Mouse (Mus musculus) liver, embryonic 11.5 days (tissue): ENCODE data around the gene Fam181a. TPM values are rescaled to one million over a fixed set of nuclear protein-coding genes. Genes with fewer than 3 reads are reported as not detected.

Source experiments
- ATAC-seq: fragments of 200-750 bp; cut with Nextera tagmentation; replicated peaks from 2 replicates; pipeline ENCODE4 v1.8.0; 2017; ENCODE audit warnings: moderate number of reproducible peaks, mild to moderate bottlenecking, moderate TSS enrichment, moderate library complexity; ENCODE audit not compliant: low FRiP score
- DNase-seq: peaks from one replicate; pipeline ENCODE4 v3.0.0-alpha.2; 2017; ENCODE audit warnings: low spot score
- H3K27ac ChIP-seq: fragments of 300-500 bp; sonication (generic); 2 replicates; pipeline ENCODE4 v1.5.1; 2014; ENCODE audit warnings: mild to moderate bottlenecking, low read depth, low read length, control low read depth
- H3K27me3 ChIP-seq: fragments of 300-500 bp; sonication (generic); replicated peaks from 2 replicates; pipeline ENCODE4 v1.6.1; 2014; ENCODE audit warnings: low read length, mixed read lengths; ENCODE audit not compliant: control insufficient read depth, insufficient read depth
- H3K36me3 ChIP-seq: fragments of 300-500 bp; sonication (generic); 2 replicates; pipeline ENCODE4 v1.6.1; 2014; ENCODE audit warnings: mild to moderate bottlenecking, low read length, moderate library complexity, mixed read lengths; ENCODE audit not compliant: control insufficient read depth, insufficient read depth
- H3K4me1 ChIP-seq: fragments of 300-500 bp; sonication (generic); replicated peaks from 2 replicates; pipeline ENCODE4 v1.6.1; 2014; ENCODE audit warnings: low read length, mixed read lengths; ENCODE audit not compliant: control insufficient read depth, insufficient read depth
- H3K4me2 ChIP-seq: fragments of 300-500 bp; sonication (generic); 2 replicates; pipeline ENCODE4 v1.6.1; 2014; ENCODE audit warnings: mild to moderate bottlenecking, control low read depth, moderate library complexity
- H3K4me3 ChIP-seq: fragments of 300-500 bp; sonication (generic); 2 replicates; pipeline ENCODE4 v1.5.1; 2014; ENCODE audit warnings: low read depth, low read length, control low read depth
- H3K9ac ChIP-seq: fragments of 300-500 bp; sonication (generic); 2 replicates; pipeline ENCODE4 v1.6.1; 2014; ENCODE audit warnings: low read depth, low read length, control low read depth
- H3K9me3 ChIP-seq: fragments of 300-500 bp; sonication (generic); 2 replicates; pipeline ENCODE4 v1.6.1; 2016; ENCODE audit warnings: low read length, inconsistent platforms, mixed read lengths; ENCODE audit not compliant: control insufficient read depth
- WGBS: fragments of 180-500 bp; shearing (Covaris S2); extraction: QIAGEN DNeasy Blood & Tissue Kit; methylation state at CpG from one replicate; pipeline ENCODE4 v1.1.7; 2014; 5-methylcytosine and 5-hydroxymethylcytosine counted together
- polyA plus RNA-seq: library from polyadenylated mRNA; unstranded; fragments of >200 nt; fragmentation: Nextera tagmentation; extraction: Ambion mirVana; gene quantifications from 2 replicates; pipeline ENCODE4 v1.2.1, GENCODE M21; 2014

The Fam181a gene
- polyA plus RNA-seq, 1 experiment from 2014 or later: not detected

GRCm38 (mm10) chr12:103306720-103307119, 4.1 kb upstream of the Fam181a start:
- ATAC-seq: no peak
- Histone ChIP-seq H3K4me1 (no peaks in the 10 kb centered on the region), H3K4me3 (no peak overlapping the region), H3K4me2 (no peak overlapping the region), H3K36me3 (no peaks in the 10 kb centered on the region), H3K9me3 (no peaks in the 10 kb centered on the region), H3K27me3 (no peaks in the 10 kb centered on the region), H3K27ac (no peak overlapping the region), H3K9ac (no peak overlapping the region)
- DNase-seq: no peak
- 21% methylated on average over 3 of the region's 3 CpGs for WGBS

- Histone ChIP-seq H3K36me3 (no peaks in the 10 kb centered on the region), H3K9ac (no peak overlapping the region), H3K4me2 (no peak overlapping the region), H3K4me3 (no peak overlapping the region), H3K27me3 (peaks cover 33% of the 10 kb centered on the region), H3K9me3 (no peaks in the 10 kb centered on the region), H3K4me1 (no peaks in the 10 kb centered on the region), H3K27ac (no peak overlapping the region)
- WGBS: 70% methylated on average over 8 of the region's 8 CpGs
- DNase-seq (no peak), ATAC-seq (no peak)
Observed at GRCm38 (mm10) chr12:103311921-103312320, 1.1 kb downstream of the Fam181a start.

GRCm38 (mm10) chr12:103313274-103313673, 2.5 kb downstream of the Fam181a start:
- H3K4me1 ChIP-seq: no peaks in the 10 kb centered on the region
- no peak overlapping the region for H3K27ac ChIP-seq
- no peak overlapping the region for H3K4me2 ChIP-seq
- no peak for ATAC-seq
- no peaks in the 10 kb centered on the region for H3K36me3 ChIP-seq
- DNase-seq: no peak
- H3K4me3 ChIP-seq: no peak overlapping the region
- 85% methylated on average over 6 of the region's 6 CpGs for WGBS
- H3K9ac ChIP-seq: no peak overlapping the region
- H3K9me3 ChIP-seq: no peaks in the 10 kb centered on the region
- H3K27me3 ChIP-seq: peaks cover 33% of the 10 kb centered on the region

- no peak for DNase-seq
- H3K4me2 ChIP-seq: no peak overlapping the region
- H3K4me3 ChIP-seq: no peak overlapping the region
- H3K4me1 ChIP-seq: no peaks in the 10 kb centered on the region
- no peak overlapping the region for H3K9ac ChIP-seq
- no peaks in the 10 kb centered on the region for H3K9me3 ChIP-seq
- H3K27ac ChIP-seq: no peak overlapping the region
- peaks cover 33% of the 10 kb centered on the region for H3K27me3 ChIP-seq
- ATAC-seq: no peak
- no peaks in the 10 kb centered on the region for H3K36me3 ChIP-seq
- 72% methylated on average over 21 of the region's 21 CpGs for WGBS
Observed at GRCm38 (mm10) chr12:103313871-103314639, 3.3 kb downstream of the Fam181a start.

GRCm38 (mm10) chr12:103314640-103315361, 4.0 kb downstream of the Fam181a start:
- Histone ChIP-seq H3K4me2 (peak overlapping the region; percentile 46), H3K9ac (no peak overlapping the region), H3K36me3 (no peaks in the 10 kb centered on the region), H3K4me3 (no peak overlapping the region), H3K27me3 (peaks cover 33% of the 10 kb centered on the region), H3K9me3 (no peaks in the 10 kb centered on the region), H3K4me1 (no peaks in the 10 kb centered on the region), H3K27ac (no peak overlapping the region)
- DNase-seq (no peak), ATAC-seq (no peak)
- WGBS: 9% methylated on average over 25 of the region's 25 CpGs

GRCm38 (mm10) chr12:103315831-103316545, 5.2 kb downstream of the Fam181a start:
- peaks cover 33% of the 10 kb centered on the region for H3K27me3 ChIP-seq
- 39% methylated on average over 20 of the region's 20 CpGs for WGBS
- no peak for ATAC-seq
- no peaks in the 10 kb centered on the region for H3K4me1 ChIP-seq
- no peak overlapping the region for H3K4me2 ChIP-seq
- H3K27ac ChIP-seq: no peak overlapping the region
- H3K9ac ChIP-seq: no peak overlapping the region
- no peak overlapping the region for H3K4me3 ChIP-seq
- DNase-seq: no peak
- H3K36me3 ChIP-seq: no peaks in the 10 kb centered on the region
- no peaks in the 10 kb centered on the region for H3K9me3 ChIP-seq

GRCm38 (mm10) chr12:103322801-103323200, 12.0 kb downstream of the Fam181a start:
- Histone ChIP-seq H3K4me1 (no peaks in the 10 kb centered on the region), H3K27ac (no peak overlapping the region), H3K9me3 (no peaks in the 10 kb centered on the region), H3K4me2 (no peak overlapping the region), H3K9ac (no peak overlapping the region), H3K36me3 (no peaks in the 10 kb centered on the region), H3K4me3 (no peak overlapping the region), H3K27me3 (peaks cover 21% of the 10 kb centered on the region)
- DNase-seq (no peak), ATAC-seq (no peak; the same call in 1 of the 2 replicates)
- WGBS: 33% methylated on average over 3 of the region's 3 CpGs

- no peak overlapping the region for H3K27ac ChIP-seq
- no peaks in the 10 kb centered on the region for H3K36me3 ChIP-seq
- H3K9me3 ChIP-seq: no peaks in the 10 kb centered on the region
- DNase-seq (peak; percentile 84), ATAC-seq (peak; percentile 85)
- no peaks in the 10 kb centered on the region for H3K4me1 ChIP-seq
- peak overlapping the region; percentile 62 for H3K4me2 ChIP-seq
- H3K4me3 ChIP-seq: peak overlapping the region; percentile 35
- no peak overlapping the region for H3K9ac ChIP-seq
- H3K27me3 ChIP-seq: peaks cover 21% of the 10 kb centered on the region
- 8% methylated on average over 60 of the region's 60 CpGs for WGBS
Observed at GRCm38 (mm10) chr12:103325156-103325857, 14.5 kb downstream of the Fam181a start.
